Mouse (Mus musculus) yolk sac, embryonic 10.5 days (tissue): ENCODE measurements at regions not wholly inside any gene's neighbourhood (a gene's known extent, or its start where the extent isn't known, plus 50 kb on each side); places are given as distances from the start of the nearest gene placed in this dataset.
A peak's percentile ranks its signal among the peaks of the same experiment; 100 is the strongest.

Source experiments
- DNase-seq: peaks from one replicate; pipeline ENCODE4 v3.0.0-alpha.2; 2017; ENCODE audit warnings: low spot score

GRCm38 (mm10) chr4:31392932-31393632 lies 570.8 kb upstream of the Map3k7 start:
- DNase-seq, result no peak

GRCm38 (mm10) chr4:31395538-31395937 lies 568.4 kb upstream of the Map3k7 start:
- DNase-seq, result no peak

GRCm38 (mm10) chr4:31403976-31404375 lies 559.9 kb upstream of the Map3k7 start:
- no peak for DNase-seq

- peak; percentile 46 for DNase-seq
These were observed 558.8 kb upstream of the Map3k7 start for GRCm38 (mm10) chr4:31404840-31405714.

- no peak for DNase-seq
These were observed 553.7 kb upstream of the Map3k7 start for GRCm38 (mm10) chr4:31410157-31410556.

GRCm38 (mm10) chr4:31411770-31412525 lies 551.9 kb upstream of the Map3k7 start:
- no peak for DNase-seq

GRCm38 (mm10) chr4:31417161-31417560 lies 546.7 kb upstream of the Map3k7 start:
- DNase-seq, result no peak

- peak; percentile 44 for DNase-seq
These were observed 544.7 kb upstream of the Map3k7 start for GRCm38 (mm10) chr4:31419240-31419639.

- DNase-seq, result no peak
These were observed 543.7 kb upstream of the Map3k7 start for GRCm38 (mm10) chr4:31420167-31420566.

- no peak for DNase-seq
These were observed 542.5 kb upstream of the Map3k7 start for GRCm38 (mm10) chr4:31421386-31421785.

GRCm38 (mm10) chr4:31425135-31425534 lies 538.8 kb upstream of the Map3k7 start:
- no peak for DNase-seq

- DNase-seq, result no peak
These were observed 538.2 kb upstream of the Map3k7 start for GRCm38 (mm10) chr4:31425716-31426115.

- peak; percentile 28 for DNase-seq
These were observed 537.5 kb upstream of the Map3k7 start for GRCm38 (mm10) chr4:31426169-31427030.

GRCm38 (mm10) chr4:31433943-31434342 lies 530.0 kb upstream of the Map3k7 start:
- no peak for DNase-seq

- no peak for DNase-seq
These were observed 509.0 kb upstream of the Map3k7 start for GRCm38 (mm10) chr4:31454898-31455297.

GRCm38 (mm10) chr4:31455466-31455865 lies 508.4 kb upstream of the Map3k7 start:
- DNase-seq, result peak; percentile 19

- DNase-seq, result no peak
These were observed 501.4 kb upstream of the Map3k7 start for GRCm38 (mm10) chr4:31462456-31462855.

GRCm38 (mm10) chr4:31463130-31463698 lies 500.7 kb upstream of the Map3k7 start:
- DNase-seq, result no peak

GRCm38 (mm10) chr4:31468306-31468705 lies 495.6 kb upstream of the Map3k7 start:
- DNase-seq, result no peak

- peak; percentile 42 for DNase-seq
These were observed 494.1 kb upstream of the Map3k7 start for GRCm38 (mm10) chr4:31469803-31470202.

- DNase-seq, result no peak
These were observed 471.4 kb upstream of the Map3k7 start for GRCm38 (mm10) chr4:31492535-31492934.
